Mouse (Mus musculus): ENCODE results near the gene Olfr1414. TPM values are rescaled to one million over a fixed set of nuclear protein-coding genes. Genes with fewer than 3 reads are reported as not detected.

The Olfr1414 gene
- polyA plus RNA-seq, 1 experiment from 2014 or later = not detected

GRCm38 (mm10) chr1:92473165-92474041 is 45.1 kb downstream of the Olfr1414 start, which contains the start of gene Ndufa10:
Ndufa10 (minus strand) TSS chr1:92473860.
- peak within 1 kb of the TSS; percentile 93 for H3K4me2 ChIP-seq
- H3K27ac ChIP-seq = peak within 1 kb of the TSS; percentile 85
- peak within 1 kb of the TSS; percentile 93 for H3K9ac ChIP-seq
- no peaks in the 10 kb centered on the region for H3K9me3 ChIP-seq
- WGBS = under 1% methylated on average over 67 of the region's 67 CpGs
- H3K4me3 ChIP-seq = peak within 1 kb of the TSS; percentile 95
- ATAC-seq (ENCODE audit: insufficient number of reproducible peaks, low FRiP score, low TSS enrichment, low read depth) = peak; percentile 90
- peaks cover 26% of the 10 kb centered on the region for H3K36me3 ChIP-seq
- no peaks in the 10 kb centered on the region; the same call in 1 of the 2 replicates for H3K27me3 ChIP-seq
- peaks cover 14% of the 10 kb centered on the region for H3K4me1 ChIP-seq

GRCm38 (mm10) chr1:92468891-92469290 is 49.6 kb downstream of the Olfr1414 start:
- Histone ChIP-seq H3K4me1 (peaks cover 9% of the 10 kb centered on the region), H3K27ac (no peak overlapping the region), H3K36me3 (peaks cover 71% of the 10 kb centered on the region), H3K27me3 (no peaks in the 10 kb centered on the region), H3K4me2 (no peak overlapping the region), H3K9me3 (no peaks in the 10 kb centered on the region), H3K9ac (no peak overlapping the region), H3K4me3 (no peak overlapping the region)
- 87% methylated on average over 4 of the region's 4 CpGs for WGBS
- ATAC-seq (ENCODE audit: insufficient number of reproducible peaks, low FRiP score, low TSS enrichment, low read depth) = no peak

- H3K27me3 ChIP-seq = no peaks in the 10 kb centered on the region
- H3K4me2 ChIP-seq = no peak overlapping the region
- no peak for ATAC-seq (ENCODE audit: insufficient number of reproducible peaks, low FRiP score, low TSS enrichment, low read depth)
- H3K4me1 ChIP-seq = no peaks in the 10 kb centered on the region
- 87% methylated on average over 6 of the region's 6 CpGs for WGBS
- H3K27ac ChIP-seq = no peak overlapping the region
- no peaks in the 10 kb centered on the region for H3K9me3 ChIP-seq
- peaks cover 85% of the 10 kb centered on the region for H3K36me3 ChIP-seq
- no peak overlapping the region for H3K9ac ChIP-seq
- no peak overlapping the region for H3K4me3 ChIP-seq
These were observed 60.0 kb downstream of the Olfr1414 start for GRCm38 (mm10) chr1:92458416-92458815.

GRCm38 (mm10) chr1:92457758-92458157 is 60.7 kb downstream of the Olfr1414 start:
- no peaks in the 10 kb centered on the region for H3K27me3 ChIP-seq
- no peaks in the 10 kb centered on the region for H3K4me1 ChIP-seq
- no peak overlapping the region for H3K27ac ChIP-seq
- no peaks in the 10 kb centered on the region for H3K9me3 ChIP-seq
- H3K9ac ChIP-seq = no peak overlapping the region
- H3K4me3 ChIP-seq = no peak overlapping the region
- peaks cover 84% of the 10 kb centered on the region for H3K36me3 ChIP-seq
- no peak for ATAC-seq (ENCODE audit: insufficient number of reproducible peaks, low FRiP score, low TSS enrichment, low read depth)
- H3K4me2 ChIP-seq = no peak overlapping the region

Small RNAs within 50 kb of the gene (microRNA-seq; reads per million reads assigned to microRNA genes)
- 1.6 reads per million for gene Mir6900

Other genes starting within 250 kb of the Olfr1414 start
- 259 and 273 TPM in 2 replicates for gene Ndufa10, start 44.8 kb downstream of the Olfr1414 start, polyA plus RNA-seq (2015; fragmentation: Nextera tagmentation; extraction: Ambion mirVana)
- gene Olfr1416, start 33.5 kb downstream of the Olfr1414 start, polyA plus RNA-seq (2015; fragmentation: Nextera tagmentation; extraction: Ambion mirVana) = not detected in 2 replicates
- gene Olfr1415, start 22.6 kb downstream of the Olfr1414 start, polyA plus RNA-seq (2015; fragmentation: Nextera tagmentation; extraction: Ambion mirVana) = not detected in 2 replicates
- not detected in 2 replicates for gene Olfr1413, start 52.7 kb upstream of the Olfr1414 start, polyA plus RNA-seq (2015; fragmentation: Nextera tagmentation; extraction: Ambion mirVana)
- gene Olfr1412, start 67.1 kb upstream of the Olfr1414 start, polyA plus RNA-seq (2015; fragmentation: Nextera tagmentation; extraction: Ambion mirVana) = not detected in 2 replicates
- not detected in 2 replicates for gene Olfr1411, start 75.8 kb upstream of the Olfr1414 start, polyA plus RNA-seq (2015; fragmentation: Nextera tagmentation; extraction: Ambion mirVana)
- gene Olfr1410, start 87.1 kb upstream of the Olfr1414 start, polyA plus RNA-seq (2015; fragmentation: Nextera tagmentation; extraction: Ambion mirVana) = not detected in 2 replicates
- not detected in 2 replicates for gene Olfr12, start 99.1 kb upstream of the Olfr1414 start, polyA plus RNA-seq (2015; fragmentation: Nextera tagmentation; extraction: Ambion mirVana)
- 335 and 393 TPM in 2 replicates for gene Cops9, start 123.3 kb upstream of the Olfr1414 start, polyA plus RNA-seq (2015; fragmentation: Nextera tagmentation; extraction: Ambion mirVana)
- gene Otos, start 130.2 kb upstream of the Olfr1414 start, polyA plus RNA-seq (2015; fragmentation: Nextera tagmentation; extraction: Ambion mirVana) = 0.12 TPM in 1 of 2 replicates, not detected in the other

Data from limb, embryonic 15.5 days (tissue).